Mouse (Mus musculus) cerebellum, adult 9-10 months (tissue): ENCODE measurements at regions not wholly inside any gene's neighbourhood (a gene's known extent, or its start where the extent isn't known, plus 50 kb on each side); places are given as distances from the start of the nearest gene placed in this dataset.
A peak's percentile ranks its signal among the peaks of the same experiment; 100 is the strongest.

ENCODE experiments used
- DNase-seq: peaks from one replicate; pipeline ENCODE4 v3.0.0; 2022

GRCm38 (mm10) chr3:15205266-15206229 lies 126.6 kb downstream of the Gm9733 start:
- DNase-seq: no peak

- no peak for DNase-seq
Measured at GRCm38 (mm10) chr3:15212357-15212756, 119.7 kb downstream of the Gm9733 start.

GRCm38 (mm10) chr3:15217591-15217990 lies 114.5 kb downstream of the Gm9733 start:
- DNase-seq: no peak

GRCm38 (mm10) chr3:15219275-15219674 lies 112.8 kb downstream of the Gm9733 start:
- no peak for DNase-seq

GRCm38 (mm10) chr3:15223266-15223665 lies 108.8 kb downstream of the Gm9733 start:
- no peak for DNase-seq

- DNase-seq: no peak
Measured at GRCm38 (mm10) chr3:15224452-15224851, 107.7 kb downstream of the Gm9733 start.

GRCm38 (mm10) chr3:15228641-15229040 lies 103.5 kb downstream of the Gm9733 start:
- DNase-seq: no peak

GRCm38 (mm10) chr3:15230204-15230603 lies 101.9 kb downstream of the Gm9733 start:
- DNase-seq: no peak

GRCm38 (mm10) chr3:15231433-15231832 lies 100.7 kb downstream of the Gm9733 start:
- DNase-seq: no peak

- DNase-seq: peak; percentile 3
Measured at GRCm38 (mm10) chr3:15237817-15238432, 94.2 kb downstream of the Gm9733 start.

- DNase-seq: no peak
Measured at GRCm38 (mm10) chr3:15242388-15242787, 89.7 kb downstream of the Gm9733 start.

- no peak for DNase-seq
Measured at GRCm38 (mm10) chr3:15243584-15243983, 88.5 kb downstream of the Gm9733 start.

- DNase-seq: peak; percentile 51
Measured at GRCm38 (mm10) chr3:15244999-15245398, 87.1 kb downstream of the Gm9733 start.
